Mouse (Mus musculus) cerebellum, adult 11-12 months (tissue): ENCODE measurements around the gene Uap1l1.

Source experiments
- DNase-seq: peaks from one replicate; pipeline ENCODE4 v3.0.0; 2022

The Uap1l1 gene

GRCm38 (mm10) chr2:25310969-25311368, 54.5 kb downstream of the Uap1l1 start:
- DNase-seq: no peak

GRCm38 (mm10) chr2:25310180-25310579, 55.3 kb downstream of the Uap1l1 start:
- no peak for DNase-seq
